Mouse (Mus musculus): ENCODE data around the gene Gpr107. TPM values are rescaled to one million over a fixed set of nuclear protein-coding genes. Genes with fewer than 3 reads are reported as not detected.

Gene Gpr107
- polyA plus RNA-seq (2014; fragmentation: Illumina TruSeq; extraction: RNeasy Lipid Tissue Mini Kit (QIAGEN cat#74804); ENCODE audit: low read depth, low replicate concordance) = 49.4 TPM

DNA sequence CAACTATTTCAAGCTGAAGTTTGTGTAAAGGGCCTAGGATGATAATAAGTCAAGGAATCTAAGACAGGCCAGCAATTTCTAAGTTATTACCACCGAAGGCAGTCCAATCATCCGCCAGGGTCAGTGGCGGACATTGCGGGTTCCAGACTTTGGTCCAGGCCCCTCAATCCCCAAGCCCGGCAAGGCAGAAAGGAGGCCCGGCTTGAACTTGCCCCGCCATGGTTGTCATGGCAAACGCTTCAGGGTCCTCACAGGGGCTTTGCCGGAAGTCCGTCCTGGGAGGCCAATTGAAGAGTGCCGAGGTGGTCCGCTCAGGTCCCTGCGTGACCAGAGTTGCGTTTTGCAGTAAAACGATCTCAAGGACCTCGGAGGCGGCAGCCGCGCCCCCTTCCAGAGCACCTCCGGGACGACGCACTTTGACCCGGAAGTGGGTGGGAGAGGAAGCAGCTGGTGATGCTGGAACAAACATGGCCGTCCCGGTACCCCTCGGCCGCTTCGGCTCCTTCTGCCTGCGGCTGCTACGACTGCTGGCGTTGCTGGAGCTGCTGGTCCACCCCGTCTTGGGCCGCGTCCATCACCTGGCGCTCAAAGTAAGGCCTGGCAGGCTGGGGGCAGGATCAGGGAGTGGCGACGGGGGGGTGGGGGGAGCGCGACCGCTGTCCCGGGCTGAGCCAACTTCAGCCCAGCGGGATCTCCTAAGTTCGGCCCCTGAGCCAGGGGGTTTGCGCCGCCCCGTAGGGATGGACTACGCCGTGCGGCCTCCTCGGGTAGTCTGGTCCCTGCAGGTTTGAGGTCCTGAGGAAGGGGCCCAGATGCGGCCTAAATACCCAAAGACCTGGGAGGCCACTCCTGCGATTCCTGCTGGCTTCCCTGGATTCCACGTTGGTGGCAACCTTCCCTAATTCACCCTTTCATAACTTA is at the start of gene Gpr107:
TSS of gene Gpr107 (plus strand) at position 425 of the 921 bp plus-strand sequence.

GRCm38 (mm10) chr2:31141867-31142454 is 10.2 kb upstream of the Gpr107 start, which contains the start of gene Fnbp1:
Gene Fnbp1, minus strand, starts transcription at chr2:31142008.

DNA sequence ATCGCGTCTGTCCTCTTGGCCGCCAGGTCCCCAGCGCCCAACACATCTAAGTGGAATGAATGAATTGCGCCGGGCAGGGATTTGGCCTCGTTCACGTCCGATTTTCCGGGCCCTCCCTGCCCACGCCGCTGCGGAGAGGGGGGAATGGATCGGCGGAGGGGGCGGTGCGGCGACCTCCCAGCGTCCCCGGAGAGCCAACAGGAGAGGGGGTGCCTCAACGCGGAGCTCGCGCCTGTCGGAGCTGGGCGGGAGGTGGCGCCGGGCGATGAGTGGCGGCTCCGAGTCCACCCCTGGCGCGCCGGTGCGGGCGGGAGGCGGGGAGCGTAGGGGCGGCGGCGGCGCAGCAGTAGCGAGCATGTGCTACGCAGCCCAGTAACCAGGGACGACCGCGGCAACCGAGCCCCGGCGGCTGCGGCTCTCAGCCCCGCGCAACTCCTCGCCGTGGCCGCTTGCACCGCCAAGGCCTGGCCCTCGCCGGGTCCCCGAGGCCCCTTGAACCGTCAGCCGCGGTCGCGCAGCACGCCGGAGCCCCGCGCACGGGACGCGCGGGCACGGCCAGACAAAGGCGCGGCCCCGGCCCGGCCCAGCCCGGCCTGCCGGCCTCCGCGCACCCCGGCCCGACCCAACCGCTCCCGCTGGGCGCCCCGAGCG is 93.5 kb downstream of the Gpr107 start, which contains the start of gene Ncs1:
TSS of gene Ncs1 (plus strand) at position 333 of the 651 bp plus-strand sequence.

Other genes starting within 250 kb of the Gpr107 start
- gene Ptges, start 222.5 kb upstream of the Gpr107 start, polyA plus RNA-seq (2014; fragmentation: Illumina TruSeq; extraction: RNeasy Lipid Tissue Mini Kit (QIAGEN cat#74804); ENCODE audit: low read depth, low replicate concordance) = 6.1 TPM
- gene Tor1b, start 199.4 kb upstream of the Gpr107 start, polyA plus RNA-seq (2014; fragmentation: Illumina TruSeq; extraction: RNeasy Lipid Tissue Mini Kit (QIAGEN cat#74804); ENCODE audit: low read depth, low replicate concordance) = 32.7 TPM
- 5.8 TPM for gene Tor1a, start 184.4 kb upstream of the Gpr107 start, polyA plus RNA-seq (2014; fragmentation: Illumina TruSeq; extraction: RNeasy Lipid Tissue Mini Kit (QIAGEN cat#74804); ENCODE audit: low read depth, low replicate concordance)
- gene BC005624, start 170.1 kb upstream of the Gpr107 start, polyA plus RNA-seq (2014; fragmentation: Illumina TruSeq; extraction: RNeasy Lipid Tissue Mini Kit (QIAGEN cat#74804); ENCODE audit: low read depth, low replicate concordance) = 19.6 TPM
- 0.76 TPM for gene Usp20, start 170.0 kb upstream of the Gpr107 start, polyA plus RNA-seq (2014; fragmentation: Illumina TruSeq; extraction: RNeasy Lipid Tissue Mini Kit (QIAGEN cat#74804); ENCODE audit: low read depth, low replicate concordance)
- 45.0 TPM for gene Fnbp1, start 10.3 kb upstream of the Gpr107 start, polyA plus RNA-seq (2014; fragmentation: Illumina TruSeq; extraction: RNeasy Lipid Tissue Mini Kit (QIAGEN cat#74804); ENCODE audit: low read depth, low replicate concordance)
- gene Ncs1, start 93.5 kb downstream of the Gpr107 start, polyA plus RNA-seq (2014; fragmentation: Illumina TruSeq; extraction: RNeasy Lipid Tissue Mini Kit (QIAGEN cat#74804); ENCODE audit: low read depth, low replicate concordance) = 0.82 TPM
- not detected for gene Hmcn2, start 162.1 kb downstream of the Gpr107 start, polyA plus RNA-seq (2014; fragmentation: Illumina TruSeq; extraction: RNeasy Lipid Tissue Mini Kit (QIAGEN cat#74804); ENCODE audit: low read depth, low replicate concordance)